Mouse (Mus musculus): ENCODE measurements at regions not wholly inside any gene's neighbourhood (a gene's known extent, or its start where the extent isn't known, plus 50 kb on each side); places are given as distances from the start of the nearest gene placed in this dataset.

GRCm38 (mm10) chr1:177337756-177338155 lies 79.8 kb upstream of the Akt3 start:
- no peak for DNase-seq (ENCODE audit: low spot score in 2 of 2)
- intact Hi-C loops (cut with DNase I): no loop called here

DNA sequence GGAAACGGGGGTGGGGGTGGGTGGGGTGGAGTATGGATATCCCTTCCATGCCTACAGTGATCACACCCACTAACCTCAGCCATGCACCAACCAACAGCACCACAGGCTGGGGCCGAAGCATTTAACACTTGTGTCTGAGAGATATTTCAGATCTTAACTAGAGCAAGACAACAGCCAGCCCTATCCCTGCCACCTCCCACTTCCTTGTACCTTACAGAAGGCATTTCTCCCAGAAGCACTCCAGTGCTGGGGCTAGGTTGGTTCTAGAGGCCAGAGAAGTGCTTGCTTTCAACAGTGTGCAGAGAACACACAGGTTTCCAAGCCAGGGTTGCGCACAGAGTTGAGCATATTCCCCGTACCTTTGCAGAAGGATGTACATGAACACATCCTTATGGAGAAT lies 79.1 kb upstream of the Akt3 start:
- intact Hi-C loops (cut with DNase I): no loop called here
- no peak for DNase-seq (ENCODE audit: low spot score in 2 of 2)

GRCm38 (mm10) chr1:177336436-177336835 lies 78.4 kb upstream of the Akt3 start:
- no peak for DNase-seq (ENCODE audit: low spot score in 2 of 2)
- intact Hi-C loops (cut with DNase I): no loop called here

DNA sequence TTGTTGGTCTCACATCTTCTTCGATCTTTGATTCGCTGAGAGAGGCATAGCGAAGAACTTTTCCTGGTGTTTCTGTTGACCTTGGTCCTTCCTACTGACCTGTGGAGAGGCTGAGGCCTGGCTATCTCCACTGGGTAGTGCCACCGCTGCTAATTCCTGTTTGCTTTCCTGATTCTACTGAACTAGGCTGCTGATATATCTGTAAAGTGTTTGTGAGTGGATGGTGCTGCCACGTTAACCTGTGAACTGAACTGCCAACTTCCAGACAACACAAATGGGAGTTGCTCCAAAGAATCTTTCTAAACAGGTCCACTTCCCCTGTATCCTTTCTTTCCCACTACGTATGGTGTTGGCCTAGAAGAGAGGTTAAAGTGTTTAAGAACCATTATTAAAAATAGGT lies 78.0 kb upstream of the Akt3 start:
- intact Hi-C loops (cut with DNase I): no loop called here
- no peak for DNase-seq (ENCODE audit: low spot score in 2 of 2)

- intact Hi-C loops (cut with DNase I): no loop called here
Measured at GRCm38 (mm10) chr1:177323366-177323765, 65.4 kb upstream of the Akt3 start.

GRCm38 (mm10) chr1:177322745-177323299 lies 64.8 kb upstream of the Akt3 start:
- peak; percentile 46 to 52 for DNase-seq (ENCODE audit: low spot score in 2 of 2)
- intact Hi-C loops (cut with DNase I): no loop called here

More at GRCm38 (mm10) chr1:177323366-177323765, 65.4 kb upstream of the Akt3 start:
- DNase-seq (ENCODE audit: low spot score in 2 of 2): no peak

DNA sequence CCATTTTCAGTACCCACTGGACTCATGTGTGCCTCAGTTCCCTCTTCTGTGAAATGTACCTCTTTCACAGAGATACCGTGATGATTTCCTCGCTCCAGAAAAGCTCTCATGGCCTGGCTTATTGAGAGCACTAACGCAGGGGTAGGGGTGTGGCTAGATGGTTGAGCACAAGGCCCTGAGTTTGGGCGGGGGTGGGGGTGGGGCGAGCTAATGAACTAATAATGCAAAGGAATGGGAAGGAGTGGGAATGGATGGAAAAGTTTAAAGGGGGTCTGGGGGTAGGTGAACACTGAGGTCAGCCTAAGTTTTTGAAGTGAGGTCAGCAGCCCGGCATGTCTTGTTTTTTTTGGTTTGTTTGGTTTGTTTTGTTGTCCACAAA lies 64.3 kb upstream of the Akt3 start:
- DNase-seq (ENCODE audit: low spot score in 2 of 2): no peak
- intact Hi-C loops (cut with DNase I): no loop called here

- intact Hi-C loops (cut with DNase I): no loop called here
- DNase-seq (ENCODE audit: low spot score in 2 of 2): peak; percentile 24 to 48
Measured at GRCm38 (mm10) chr1:177321655-177322306, 63.8 kb upstream of the Akt3 start.

GRCm38 (mm10) chr1:177308213-177308872 lies 50.3 kb upstream of the Akt3 start:
- DNase-seq (ENCODE audit: low spot score in 2 of 2): peak; percentile 24 to 31

More at GRCm38 (mm10) chr1:177308213-177308872, 50.3 kb upstream of the Akt3 start:
- intact Hi-C loops (cut with DNase I): loop anchor here (5.0 kb wide), 2 partner anchors 39 to 51 kb away; partner anchors contain the start of gene Akt3
